Mouse (Mus musculus) 3134 (cell line): Measurements from ENCODE around the gene Emc1.

Experiments
- DNase-seq: peaks from one replicate; pipeline ENCODE4 v3.0.0-alpha.2; 2011; ENCODE audit warnings: low spot score; ENCODE audit not compliant: insufficient read length; ENCODE audit errors: extremely low read depth

The Emc1 gene

GRCm38 (mm10) chr4:139423270-139423669 lies 70.9 kb downstream of the Emc1 start:
- no peak for DNase-seq
